Mouse (Mus musculus) kidney, adult 2 months (tissue): ENCODE results near the gene Islr. TPM values are rescaled to one million over a fixed set of nuclear protein-coding genes. Genes with fewer than 3 reads are reported as not detected.

ENCODE experiments used
- DNase-seq: peaks from one replicate; pipeline ENCODE4 v3.0.0; 2021
- H3K27ac ChIP-seq: fragments of 200-500 bp; 2 replicates; pipeline ENCODE4 v1.5.1; 2012; ENCODE audit warnings: low read depth, low read length, control low read depth, inconsistent platforms; ENCODE audit not compliant: insufficient read depth
- H3K27me3 ChIP-seq: fragments of 200-500 bp; replicated peaks from 2 replicates; pipeline ENCODE4 v1.6.1; 2012; ENCODE audit warnings: mild to moderate bottlenecking, moderate library complexity, low read length, inconsistent platforms; ENCODE audit not compliant: control insufficient read depth, insufficient read depth
- H3K36me3 ChIP-seq: fragments of 200-500 bp; 2 replicates; pipeline ENCODE4 v1.6.1; 2012; ENCODE audit warnings: mild to moderate bottlenecking, moderate library complexity, low read length, inconsistent platforms; ENCODE audit not compliant: control insufficient read depth, insufficient read depth
- H3K4me1 ChIP-seq: fragments of 200-500 bp; 2 replicates; pipeline ENCODE4 v1.6.1; 2011; ENCODE audit warnings: low read length; ENCODE audit not compliant: control insufficient read depth, insufficient read depth
- H3K4me3 ChIP-seq: fragments of 200-500 bp; 2 replicates; pipeline ENCODE4 v1.5.1; 2011; ENCODE audit warnings: mild to moderate bottlenecking, low read depth, low read length, control low read depth; ENCODE audit not compliant: insufficient read depth
- CTCF ChIP-seq: fragments of 200-500 bp; conservative IDR thresholded peaks from 2 replicates; pipeline ENCODE4 v1.5.1; 2011; ENCODE audit warnings: low read depth, mild to moderate bottlenecking, control low read depth, low read length, moderate library complexity, mixed read lengths; ENCODE audit not compliant: insufficient read depth, insufficient read length
- POLR2A ChIP-seq: fragments of 200-500 bp; IDR thresholded peaks from one replicate; pipeline ENCODE4 v1.6.1; 2011; ENCODE audit warnings: low read depth, low read length, control low read depth
- WGBS: fragments of 180-500 bp; shearing (Covaris S2); methylation state at CpG from one replicate; pipeline ENCODE4 v1.1.7; 2018; 5-methylcytosine and 5-hydroxymethylcytosine counted together
- polyA plus RNA-seq: library from polyadenylated mRNA; depleted of rRNA; stranded (reverse); fragments of >200 nt; gene quantifications from 2 replicates; pipeline ENCODE4 v1.2.3, GENCODE M21; 2012

Gene Islr
- polyA plus RNA-seq, 1 experiment = 32.0 TPM

DNA sequence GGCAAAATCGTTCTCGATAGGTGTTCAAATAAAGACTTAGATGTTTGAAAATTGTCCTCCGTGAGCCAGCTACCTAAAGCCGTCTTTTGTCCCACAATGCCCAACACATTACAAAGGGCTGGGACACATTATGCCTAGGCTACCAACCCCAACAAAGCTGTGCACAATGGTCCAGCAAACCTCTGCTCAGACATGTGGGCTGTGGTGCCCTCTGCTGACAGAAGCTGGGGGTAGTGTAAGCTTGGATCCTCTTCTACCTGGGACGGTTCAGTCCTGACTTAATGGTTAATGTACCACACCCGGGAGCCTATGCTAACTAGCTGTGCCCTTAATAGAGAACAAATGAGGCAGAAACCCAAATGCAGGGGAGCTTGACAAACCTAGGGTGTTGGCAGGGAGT is 12.3 kb upstream of the Islr start:
- TF ChIP-seq POLR2A (no peak), CTCF (peak; percentile 78)
- H3K4me1 ChIP-seq = no peaks in the 10 kb centered on the region
- H3K27ac ChIP-seq = no peak overlapping the region
- DNase-seq = peak; percentile 76
- 49% methylated on average over 6 of the region's 6 CpGs for WGBS
- no peak overlapping the region for H3K4me3 ChIP-seq
- no peaks in the 10 kb centered on the region for H3K36me3 ChIP-seq
- no peaks in the 10 kb centered on the region for H3K27me3 ChIP-seq

DNA sequence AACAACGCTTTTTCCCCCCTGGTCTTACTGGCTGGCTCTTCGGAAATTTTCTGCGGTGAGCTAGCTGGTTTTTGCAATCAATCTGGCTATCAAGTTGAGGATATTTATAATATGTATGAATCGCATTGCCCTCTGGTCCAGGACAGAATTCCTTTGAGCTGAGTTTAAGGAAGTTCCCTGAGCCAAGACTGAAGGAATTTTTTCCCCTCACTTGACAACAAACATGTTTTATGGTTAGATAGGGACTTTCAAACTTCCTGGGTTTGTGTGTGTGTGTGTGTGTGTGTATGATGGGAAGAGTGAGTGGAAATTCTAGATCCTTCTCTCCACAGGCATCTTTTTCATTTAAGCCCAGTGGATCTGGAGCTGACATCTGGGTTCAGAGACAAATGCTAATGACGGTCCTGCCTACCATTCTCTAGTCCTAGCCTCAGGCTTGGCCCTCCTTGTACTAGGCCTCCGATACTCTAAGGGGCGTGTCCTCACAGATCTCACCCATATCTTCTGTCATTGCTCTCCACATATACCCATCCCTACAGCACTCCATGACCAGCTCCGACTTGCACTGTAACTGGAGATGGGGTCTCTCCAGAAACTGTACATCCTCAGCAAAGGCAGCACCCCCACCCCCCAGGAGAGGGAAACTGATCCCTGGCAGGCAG is 10.5 kb upstream of the Islr start:
- TF ChIP-seq POLR2A (no peak), CTCF (no peak)
- DNase-seq = peak; percentile 83
- H3K27me3 ChIP-seq = no peaks in the 10 kb centered on the region
- H3K4me1 ChIP-seq = no peaks in the 10 kb centered on the region
- peak overlapping the region; percentile 74 for H3K27ac ChIP-seq
- no peaks in the 10 kb centered on the region for H3K36me3 ChIP-seq
- 38% methylated on average over 8 of the region's 8 CpGs for WGBS
- H3K4me3 ChIP-seq = no peak overlapping the region

DNA sequence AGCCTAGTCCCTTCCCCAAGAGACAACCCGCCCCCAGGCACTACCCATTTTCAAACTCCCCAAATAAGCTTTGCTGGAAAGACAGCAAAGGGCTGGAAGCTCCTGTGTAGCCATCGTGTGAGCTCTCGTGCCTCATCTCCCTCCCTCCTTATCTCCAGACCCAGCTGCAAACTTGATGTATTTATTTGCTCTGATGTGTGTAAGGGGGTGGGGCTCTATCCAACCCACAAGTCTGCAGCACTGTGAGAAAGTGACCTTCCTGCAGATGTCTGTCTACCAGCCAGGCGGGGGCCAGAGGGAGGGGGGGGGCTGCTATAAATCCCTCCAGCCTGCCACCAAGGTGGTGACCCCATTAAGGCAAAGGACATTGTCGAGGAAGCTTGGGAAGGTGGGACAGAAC is 9.8 kb upstream of the Islr start:
- Histone ChIP-seq H3K27me3 (no peaks in the 10 kb centered on the region), H3K36me3 (no peaks in the 10 kb centered on the region), H3K4me1 (no peaks in the 10 kb centered on the region), H3K27ac (0 out of 2 replicates have a peak overlapping the region, but pooled peaks have one; percentile 35), H3K4me3 (no peak overlapping the region)
- peak; percentile 73 for DNase-seq
- 16% methylated on average over 5 of the region's 5 CpGs for WGBS
- TF ChIP-seq CTCF = no peak
- no peak for TF ChIP-seq POLR2A

DNA sequence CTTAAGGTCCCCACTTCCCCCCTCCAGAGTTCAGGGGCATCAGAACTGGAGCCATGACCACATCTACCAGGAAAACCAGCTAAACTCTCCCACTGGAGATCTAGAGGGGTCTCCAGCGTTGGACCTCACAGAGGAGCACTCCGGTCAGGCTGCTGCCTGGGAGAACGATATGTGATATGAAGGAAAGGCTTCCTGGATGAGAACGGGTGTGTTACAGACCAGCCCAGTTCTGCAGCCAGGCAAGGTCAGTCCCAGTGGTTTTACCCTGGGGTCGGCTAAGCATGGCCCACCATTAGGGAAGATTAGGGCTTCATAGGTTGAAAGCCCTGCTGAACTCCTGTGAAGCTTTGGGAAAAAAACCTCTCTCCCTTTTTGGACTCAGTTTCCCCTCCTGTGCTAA is 9.3 kb upstream of the Islr start:
- no peak for TF ChIP-seq CTCF
- no peak for TF ChIP-seq POLR2A
- H3K4me3 ChIP-seq = no peak overlapping the region
- 54% methylated on average over 5 of the region's 5 CpGs for WGBS
- H3K27me3 ChIP-seq = no peaks in the 10 kb centered on the region
- no peaks in the 10 kb centered on the region for H3K4me1 ChIP-seq
- H3K27ac ChIP-seq = no peak overlapping the region
- H3K36me3 ChIP-seq = no peaks in the 10 kb centered on the region
- no peak for DNase-seq

DNA sequence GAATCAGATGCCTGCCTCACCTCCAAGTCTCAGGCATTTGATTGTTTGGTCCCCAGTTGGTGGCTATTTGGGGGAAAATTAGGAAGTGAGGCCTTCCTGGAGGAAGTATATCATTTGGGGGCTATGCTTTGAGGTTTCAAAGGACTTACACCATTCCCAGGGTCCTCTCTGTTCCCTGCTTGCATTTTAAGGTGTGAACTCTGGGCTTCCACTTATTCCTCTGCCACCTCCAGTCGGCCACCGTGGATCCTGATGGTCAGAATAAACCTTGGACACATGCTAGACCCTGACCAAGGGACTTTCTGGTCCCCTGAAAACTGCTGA is 6.2 kb upstream of the Islr start:
- Histone ChIP-seq H3K27me3 (no peaks in the 10 kb centered on the region), H3K4me1 (no peaks in the 10 kb centered on the region), H3K4me3 (no peak overlapping the region), H3K36me3 (no peaks in the 10 kb centered on the region), H3K27ac (no peak overlapping the region)
- TF ChIP-seq POLR2A (no peak), CTCF (no peak)
- WGBS = 78% methylated on average over 2 of the region's 2 CpGs
- DNase-seq = no peak

DNA sequence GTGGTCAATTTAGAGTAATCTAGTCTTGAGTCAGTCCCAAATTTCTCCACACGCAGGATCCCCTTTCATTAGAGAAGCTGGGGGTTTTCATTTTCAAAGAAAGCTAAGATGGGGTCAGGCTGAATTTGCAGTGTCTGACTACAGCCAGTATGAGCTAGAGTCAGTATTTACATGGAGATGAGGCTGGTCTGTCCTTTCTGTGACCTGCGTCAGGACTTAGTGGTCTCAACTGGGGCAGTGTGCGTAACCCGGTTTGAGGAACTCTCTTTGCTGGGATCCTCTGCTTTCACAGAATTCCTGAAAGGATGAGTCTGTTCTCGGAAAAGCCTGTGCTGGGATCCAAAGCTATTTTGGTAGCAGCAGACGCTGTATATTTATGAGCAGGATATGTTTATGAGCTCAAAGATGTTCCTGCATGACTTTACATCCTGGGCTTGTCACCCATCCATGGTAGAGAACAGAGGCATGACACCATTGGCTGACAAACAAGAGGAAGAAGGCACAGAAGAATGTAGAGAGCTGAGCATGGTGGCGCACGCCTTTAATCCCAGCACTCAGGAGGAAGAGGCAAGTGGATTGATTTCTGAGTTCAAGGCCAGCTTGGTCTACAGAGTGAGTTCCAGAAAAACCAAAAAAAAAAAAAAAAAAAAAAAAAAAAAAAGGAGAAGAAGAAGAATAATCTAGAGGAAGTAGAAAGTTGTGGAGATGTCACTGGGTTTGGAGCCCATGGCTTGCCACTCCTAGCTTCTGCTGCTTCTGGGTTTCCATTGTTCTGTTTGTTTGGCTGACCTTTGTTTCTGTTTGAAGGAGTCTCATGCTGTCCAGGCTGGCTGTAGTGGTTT is 5.6 kb upstream of the Islr start:
- no peaks in the 10 kb centered on the region for H3K4me1 ChIP-seq
- peak; percentile 42 for DNase-seq
- TF ChIP-seq POLR2A (no peak), CTCF (no peak)
- 72% methylated on average over 8 of the region's 8 CpGs for WGBS
- H3K36me3 ChIP-seq = no peaks in the 10 kb centered on the region
- H3K27me3 ChIP-seq = no peaks in the 10 kb centered on the region
- H3K27ac ChIP-seq = no peak overlapping the region
- H3K4me3 ChIP-seq = no peak overlapping the region

DNA sequence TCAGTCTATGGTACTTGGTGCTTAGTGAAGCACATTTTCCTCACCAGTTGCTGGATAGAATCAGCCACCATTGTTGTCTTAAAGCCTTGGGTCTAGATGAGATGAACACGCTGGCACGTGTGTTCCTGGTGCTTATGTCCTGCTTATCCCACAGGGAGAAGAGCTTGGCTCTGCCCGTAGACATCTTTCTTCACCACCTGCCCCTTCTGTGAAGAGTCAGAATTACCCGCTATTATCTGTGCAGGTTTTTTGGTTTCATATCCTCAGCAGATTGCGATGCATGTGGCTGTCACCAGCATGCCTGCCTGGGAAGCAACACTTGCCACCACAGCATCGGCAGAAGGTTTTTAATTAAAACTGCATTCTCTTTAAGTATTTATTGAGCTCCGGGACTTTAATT is 1.9 kb upstream of the Islr start:
- TF ChIP-seq CTCF (no peak), POLR2A (no peak)
- WGBS = 92% methylated on average over 7 of the region's 7 CpGs
- DNase-seq = no peak
- no peak overlapping the region for H3K27ac ChIP-seq
- H3K4me1 ChIP-seq = no peaks in the 10 kb centered on the region
- H3K4me3 ChIP-seq = no peak overlapping the region
- H3K27me3 ChIP-seq = no peaks in the 10 kb centered on the region
- no peaks in the 10 kb centered on the region for H3K36me3 ChIP-seq
